Mouse (Mus musculus): Measurements from ENCODE around the gene Trmt44.

DNA sequence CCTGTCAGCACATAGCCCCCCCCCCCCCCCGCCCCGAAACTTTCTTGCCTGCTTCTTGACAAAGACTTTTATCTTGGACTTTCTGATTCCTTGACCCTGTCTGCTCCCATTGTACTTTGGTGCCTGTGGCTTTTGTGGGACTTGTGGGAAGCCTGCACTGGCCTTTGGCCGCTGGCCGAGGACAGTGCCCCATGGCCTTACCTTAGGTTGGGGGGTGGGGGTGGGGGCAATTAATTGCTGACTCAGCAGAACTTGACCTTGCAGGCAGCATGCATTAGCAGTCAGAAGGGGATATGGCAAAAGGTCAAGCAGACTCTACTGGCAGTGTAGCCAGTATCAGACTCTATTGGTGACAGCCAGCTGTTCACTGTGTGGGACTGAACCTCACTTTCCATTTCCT lies 16.6 kb upstream of the Trmt44 start:
- no peak for TF ChIP-seq CTCF (IDR thresholded peaks at IDR 0.05; ENCODE audit: low read depth, low read length)
- TF ChIP-seq POLR2A (IDR thresholded peaks at IDR 0.05; ENCODE audit: extremely low read depth, insufficient read depth, low read length) = no peak
